Mouse (Mus musculus) thymus, postnatal 4 days (tissue): ENCODE results near the gene Trabd2b.

ENCODE experiments used
- DNase-seq: peaks from one replicate; pipeline ENCODE4 v3.0.0; 2021

Gene Trabd2b

GRCm38 (mm10) chr4:114652400-114652799, 245.9 kb downstream of the Trabd2b start:
- no peak for DNase-seq

DNA sequence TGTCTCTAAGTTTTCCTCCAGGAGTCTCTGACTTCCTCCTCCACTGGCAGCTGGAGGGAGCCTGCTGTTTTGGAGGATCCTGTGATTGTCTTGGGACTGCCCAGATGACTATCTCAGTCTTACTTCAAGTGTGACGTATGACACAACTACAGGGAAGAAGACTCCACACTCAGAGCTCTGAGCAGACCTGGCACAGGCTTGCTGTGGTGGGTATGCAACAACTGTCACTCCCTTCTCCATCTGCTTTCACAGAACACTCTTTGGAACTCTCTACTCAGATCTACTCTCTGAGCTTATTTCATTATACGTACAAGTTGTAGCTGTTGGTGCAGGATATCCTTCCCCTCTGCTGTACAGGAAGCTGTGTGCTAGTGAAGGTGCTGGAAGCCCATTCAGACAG, 251.4 kb downstream of the Trabd2b start:
- no peak for DNase-seq

DNA sequence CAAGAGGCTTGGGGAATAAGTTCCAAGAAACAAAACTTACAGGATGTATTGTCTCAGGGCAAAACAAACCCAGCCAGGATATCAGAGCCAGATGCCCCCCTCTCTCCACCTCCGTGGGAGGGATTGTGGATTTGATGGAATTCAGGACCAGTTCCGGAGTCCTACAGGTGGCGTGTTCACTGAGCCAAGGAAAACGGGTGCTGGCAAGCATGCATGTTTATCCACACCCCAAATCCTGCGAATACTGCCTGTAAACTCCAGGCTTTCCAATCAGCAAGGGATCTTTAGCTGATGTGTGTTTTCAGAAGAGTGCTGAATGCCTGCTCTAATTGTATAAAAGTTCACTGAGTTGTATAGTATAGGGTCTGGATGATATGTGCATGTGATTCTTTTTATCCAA, 253.4 kb downstream of the Trabd2b start:
- no peak for DNase-seq

DNA sequence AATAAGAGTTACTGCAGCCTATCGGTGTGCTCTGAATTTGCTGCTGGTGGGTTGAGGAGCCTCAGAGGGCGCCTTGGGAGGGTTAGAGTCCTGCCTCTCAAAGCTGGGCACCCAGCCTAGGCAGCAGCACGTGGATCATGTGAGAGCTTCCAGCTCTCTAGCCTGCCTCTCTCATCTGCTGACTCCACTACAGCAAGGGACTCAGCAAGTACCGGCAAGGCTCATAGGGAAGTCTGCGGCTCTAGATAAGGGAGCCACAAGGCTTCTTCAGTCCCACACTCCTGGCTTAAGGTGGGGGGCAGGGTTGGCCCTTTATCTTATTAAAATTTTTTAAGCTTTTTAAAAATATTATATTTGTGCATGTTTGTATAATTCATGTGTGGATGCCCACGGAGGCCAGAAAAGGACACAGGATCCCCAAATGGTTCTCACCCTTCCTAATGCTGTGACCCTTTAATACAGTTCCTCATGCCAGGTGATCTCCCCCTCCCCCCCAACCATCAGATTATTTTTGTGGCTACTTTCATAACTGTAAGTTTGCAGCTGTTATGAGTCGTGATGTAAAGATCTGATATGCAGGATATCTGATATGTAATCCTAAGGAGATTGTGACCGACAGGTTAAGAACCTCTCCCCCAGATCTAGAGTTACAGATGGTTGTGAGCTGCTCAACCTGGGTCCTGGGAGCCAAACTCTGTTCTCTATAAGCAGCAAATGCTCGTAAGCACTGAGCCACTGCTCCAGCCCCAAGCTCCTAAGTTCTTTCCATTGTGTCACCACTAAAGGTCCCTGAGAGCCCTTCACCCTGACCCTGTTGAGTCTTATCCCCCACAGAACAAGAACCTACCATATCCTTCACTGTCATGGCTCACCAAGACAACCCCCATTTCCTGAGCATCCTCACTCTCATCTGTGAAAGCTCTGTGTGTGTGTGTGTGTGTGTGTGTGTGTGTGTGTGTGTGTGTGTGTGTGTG, 257.8 kb downstream of the Trabd2b start:
- DNase-seq = no peak
